Mouse (Mus musculus): Measurements from ENCODE around the gene Lamc1. TPM values are rescaled to one million over a fixed set of nuclear protein-coding genes. Genes with fewer than 3 reads are reported as not detected.

Lamc1 gene
- polyA plus RNA-seq, 1 experiment from 2014 or later = 93.8 TPM

- ATAC-seq (no peak), DNase-seq (ENCODE audit: low read depth, low spot score) (no peak)
- ChIA-PET POLR2A (no interaction called here), CTCF (no interaction called here)
- in situ Hi-C loops (cut with MboI; ENCODE audit: low pct_unique_long_range_greater_than_20kb) = no loop called here
- no peaks in the 10 kb centered on the region for H3K27me3 ChIP-seq
- TF ChIP-seq CTCF (IDR thresholded peaks at IDR 0.05) = no peak
These were observed 113.2 kb downstream of the Lamc1 start for GRCm38 (mm10) chr1:153219376-153219775.

GRCm38 (mm10) chr1:153216516-153216915 lies 116.1 kb downstream of the Lamc1 start:
- in situ Hi-C loops (cut with MboI; ENCODE audit: low pct_unique_long_range_greater_than_20kb) = no loop called here
- no peak for DNase-seq (ENCODE audit: low read depth, low spot score)
- H3K27me3 ChIP-seq = no peaks in the 10 kb centered on the region
- ChIA-PET CTCF (no interaction called here), POLR2A (no interaction called here)
- ATAC-seq = no peak
- no peak for TF ChIP-seq CTCF (IDR thresholded peaks at IDR 0.05)

DNA sequence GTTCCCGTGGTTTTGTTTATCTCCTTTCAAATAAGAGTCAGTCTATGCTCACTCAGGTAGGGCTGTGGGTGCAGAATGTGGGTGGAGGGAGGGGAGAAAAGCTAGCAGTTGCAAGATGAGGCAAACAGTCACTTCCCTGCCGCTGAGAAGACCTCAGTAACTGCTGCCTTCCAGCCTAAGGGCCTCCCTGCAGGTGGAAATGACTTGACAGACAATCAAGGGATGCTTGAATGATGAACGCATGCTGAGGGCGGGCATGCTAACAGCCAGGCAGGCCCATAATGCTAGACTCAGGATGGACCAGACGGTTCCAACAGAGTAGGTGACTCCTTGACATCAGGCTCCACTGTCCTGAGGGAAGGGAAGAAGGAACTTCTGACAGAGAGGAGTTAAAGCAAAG lies 116.9 kb downstream of the Lamc1 start:
- no peak for TF ChIP-seq CTCF (IDR thresholded peaks at IDR 0.05)
- DNase-seq (ENCODE audit: low read depth, low spot score) (no peak), ATAC-seq (no peak)
- ChIA-PET CTCF (no interaction called here), POLR2A (interaction anchor here (0.6 kb wide), 1 partner anchor 91 kb away, joined by 3 read pairs; no protein-coding TSS in a partner anchor)
- in situ Hi-C loops (cut with MboI; ENCODE audit: low pct_unique_long_range_greater_than_20kb) = no loop called here
- H3K27me3 ChIP-seq = no peaks in the 10 kb centered on the region

DNA sequence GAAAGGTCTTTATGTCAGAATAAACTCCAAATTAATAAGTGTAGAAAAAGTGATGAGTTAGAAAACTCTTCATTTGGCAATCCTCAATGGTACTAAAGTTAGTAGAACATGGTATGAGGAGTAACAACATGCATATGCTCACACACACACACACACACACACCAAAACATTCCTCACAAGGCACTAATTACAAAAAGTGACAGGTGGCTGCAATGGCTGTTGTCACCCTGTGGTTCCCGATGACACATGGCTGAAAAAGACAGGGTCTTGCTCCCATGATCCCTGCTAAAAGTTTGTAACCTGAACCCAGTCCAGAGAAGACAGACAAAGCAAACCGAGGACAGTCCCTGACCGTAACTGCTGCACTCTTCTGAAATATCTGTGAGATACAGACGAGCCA lies 121.6 kb downstream of the Lamc1 start:
- DNase-seq (ENCODE audit: low read depth, low spot score) (no peak), ATAC-seq (no peak)
- no peak for TF ChIP-seq CTCF (IDR thresholded peaks at IDR 0.05)
- POLR2A ChIA-PET = no interaction called here
- CTCF ChIA-PET = interaction anchor here (1.2 to 2.0 kb wide), 2 partner anchors 15 to 118 kb away, joined by 3 to 6 read pairs; no protein-coding TSS in a partner anchor
- in situ Hi-C loops (cut with MboI; ENCODE audit: low pct_unique_long_range_greater_than_20kb) = no loop called here
- H3K27me3 ChIP-seq = no peaks in the 10 kb centered on the region

DNA sequence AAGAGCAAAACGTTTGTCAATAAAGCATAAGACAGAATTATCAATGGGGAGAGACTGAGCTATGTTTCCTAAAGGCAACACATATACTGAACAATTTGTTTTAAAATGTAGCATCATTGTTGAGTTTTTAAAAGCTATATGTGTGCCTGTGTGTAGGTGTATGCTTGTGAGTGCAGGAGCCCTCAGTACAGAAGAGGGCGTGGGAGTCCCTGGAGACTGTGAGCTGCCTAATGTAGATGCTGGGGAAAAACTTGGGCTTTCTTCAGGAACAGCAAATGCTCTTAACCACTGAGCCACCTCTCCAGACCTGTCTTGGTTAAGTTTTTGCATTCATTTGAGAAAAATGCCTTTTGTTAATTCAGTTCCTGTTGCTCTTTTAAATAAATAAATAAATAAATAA lies 122.4 kb downstream of the Lamc1 start:
- in situ Hi-C loops (cut with MboI; ENCODE audit: low pct_unique_long_range_greater_than_20kb) = no loop called here
- H3K27me3 ChIP-seq = no peaks in the 10 kb centered on the region
- ChIA-PET POLR2A (interaction anchor here (0.6 kb wide), 1 partner anchor 58 kb away, joined by 4 read pairs; no protein-coding TSS in a partner anchor), CTCF (interaction anchor here (2.0 kb wide), 1 partner anchor 16 kb away, joined by 6 read pairs; no protein-coding TSS in a partner anchor)
- no peak for ATAC-seq
- TF ChIP-seq CTCF (IDR thresholded peaks at IDR 0.05) = no peak
- DNase-seq (ENCODE audit: low read depth, low spot score) = no peak

DNA sequence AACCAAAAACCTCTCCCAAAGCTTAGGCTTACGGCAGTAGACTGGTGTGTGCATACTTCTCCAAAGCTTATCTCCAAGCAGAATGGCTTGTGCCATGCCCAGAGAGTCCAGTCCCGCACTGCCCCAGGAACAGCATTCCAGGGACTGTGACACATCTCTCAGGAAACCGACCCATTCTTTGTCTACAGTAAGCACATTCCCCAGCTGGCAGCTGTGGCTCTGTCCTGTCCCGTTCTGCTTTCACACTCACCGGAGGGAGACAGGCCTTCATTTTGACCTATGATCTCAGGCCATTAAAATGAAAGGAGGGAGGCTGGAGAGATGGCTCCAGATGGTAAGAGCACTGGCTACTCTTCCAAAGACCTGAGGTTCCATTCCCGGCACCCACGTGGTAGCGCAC lies 130.4 kb downstream of the Lamc1 start:
- POLR2A ChIA-PET = no interaction called here
- in situ Hi-C loops (cut with MboI; ENCODE audit: low pct_unique_long_range_greater_than_20kb) = no loop called here

GRCm38 (mm10) chr1:153201448-153201847 lies 131.1 kb downstream of the Lamc1 start:
- CTCF ChIA-PET = interaction anchor here (1.3 kb wide), 1 partner anchor 13 kb away, joined by 3 read pairs; no protein-coding TSS in a partner anchor
- no peak for DNase-seq (ENCODE audit: low read depth, low spot score)
- no peak for ATAC-seq
- POLR2A ChIA-PET = no interaction called here
- in situ Hi-C loops (cut with MboI; ENCODE audit: low pct_unique_long_range_greater_than_20kb) = no loop called here
- TF ChIP-seq CTCF (IDR thresholded peaks at IDR 0.05) = no peak
- H3K27me3 ChIP-seq = no peaks in the 10 kb centered on the region

More for the DNA sequence above, 130.4 kb downstream of the Lamc1 start:
- H3K27me3 ChIP-seq = no peaks in the 10 kb centered on the region
- CTCF ChIA-PET = no interaction called here
- no peak for TF ChIP-seq CTCF (IDR thresholded peaks at IDR 0.05)
- ATAC-seq (peak; percentile 57), DNase-seq (ENCODE audit: low read depth, low spot score) (no peak)

- POLR2A ChIA-PET = no interaction called here
- ATAC-seq (no peak), DNase-seq (ENCODE audit: low read depth, low spot score) (no peak)
- no peak for TF ChIP-seq CTCF (IDR thresholded peaks at IDR 0.05)
- in situ Hi-C loops (cut with MboI; ENCODE audit: low pct_unique_long_range_greater_than_20kb) = no loop called here
- no peaks in the 10 kb centered on the region for H3K27me3 ChIP-seq
- CTCF ChIA-PET = no interaction called here
These were observed 135.2 kb downstream of the Lamc1 start for GRCm38 (mm10) chr1:153197316-153197850.

DNA sequence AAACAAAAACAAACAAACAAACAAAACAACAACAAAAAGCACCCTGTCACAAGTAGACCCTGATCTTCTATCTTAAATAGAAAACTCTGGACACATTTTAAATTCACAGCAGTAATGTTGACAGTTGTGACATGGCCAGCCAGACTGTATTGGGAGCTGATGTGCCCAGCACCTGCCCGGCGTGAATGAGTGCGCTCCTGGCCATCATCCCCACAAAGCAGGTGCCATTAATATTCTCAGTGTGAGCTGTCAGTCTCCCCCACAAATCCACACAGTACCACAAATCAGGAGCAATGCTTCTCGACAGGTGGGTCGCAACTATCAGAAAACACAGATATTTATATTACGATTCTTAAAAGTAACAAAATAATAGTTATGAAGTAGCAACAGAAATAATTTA lies 139.6 kb downstream of the Lamc1 start:
- in situ Hi-C loops (cut with MboI; ENCODE audit: low pct_unique_long_range_greater_than_20kb) = no loop called here
- DNase-seq (ENCODE audit: low read depth, low spot score) (no peak), ATAC-seq (no peak)
- H3K27me3 ChIP-seq = no peaks in the 10 kb centered on the region
- ChIA-PET CTCF (interaction anchor here (1.5 kb wide), 1 partner anchor 15 kb away, joined by 3 read pairs; no protein-coding TSS in a partner anchor), POLR2A (no interaction called here)
- TF ChIP-seq CTCF (IDR thresholded peaks at IDR 0.05) = no peak

DNA sequence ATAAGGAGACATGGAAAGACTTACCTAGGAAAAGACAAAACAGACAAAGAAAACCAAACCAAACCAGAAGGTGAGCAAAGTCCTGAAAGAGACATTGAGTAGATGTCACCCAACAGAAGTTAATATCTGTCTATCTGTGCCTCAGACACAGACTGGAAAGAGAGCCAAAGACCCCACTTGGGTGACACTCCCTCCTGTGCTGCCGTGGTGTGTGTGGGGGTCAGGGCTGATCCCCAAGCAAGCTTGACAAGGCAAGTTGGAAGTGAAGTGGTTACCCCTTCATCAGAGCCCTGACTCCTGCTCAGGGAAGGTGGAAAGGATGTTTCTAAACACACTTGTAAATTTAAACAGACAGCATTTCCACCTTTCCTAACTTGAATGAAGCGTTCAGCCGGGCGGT lies 140.2 kb downstream of the Lamc1 start:
- CTCF ChIA-PET = interaction anchor here (1.5 kb wide), 1 partner anchor 16 kb away, joined by 3 read pairs; no protein-coding TSS in a partner anchor
- H3K27me3 ChIP-seq = no peaks in the 10 kb centered on the region
- TF ChIP-seq CTCF (IDR thresholded peaks at IDR 0.05) = no peak
- ATAC-seq = no peak
- no peak for DNase-seq (ENCODE audit: low read depth, low spot score)
- POLR2A ChIA-PET = no interaction called here
- in situ Hi-C loops (cut with MboI; ENCODE audit: low pct_unique_long_range_greater_than_20kb) = no loop called here

DNA sequence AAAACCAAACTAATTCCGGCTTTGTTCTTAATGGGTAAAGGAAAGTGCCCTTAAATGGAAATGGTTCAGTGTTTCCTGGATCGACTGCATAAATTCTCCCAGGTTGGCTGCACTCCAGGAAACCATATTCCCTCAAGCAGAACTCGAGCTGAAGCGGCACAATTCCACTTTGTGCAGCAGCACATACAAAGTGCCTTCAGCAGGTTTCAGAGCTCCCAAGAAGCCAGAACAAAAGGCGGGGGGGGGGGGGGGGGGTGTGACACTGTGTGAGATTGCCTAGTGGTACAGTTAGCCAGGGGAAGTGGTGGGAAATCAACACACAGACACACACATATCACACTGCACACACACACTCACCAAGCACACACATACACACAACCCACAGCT lies 140.7 kb downstream of the Lamc1 start:
- TF ChIP-seq CTCF (IDR thresholded peaks at IDR 0.05) = no peak
- peak; percentile 88 for DNase-seq (ENCODE audit: low read depth, low spot score)
- ChIA-PET POLR2A (interaction anchor here (0.7 kb wide), 1 partner anchor 24 kb away, joined by 4 read pairs; no protein-coding TSS in a partner anchor), CTCF (interaction anchor here (0.8 to 1.5 kb wide), 2 partner anchors 11 to 16 kb away, joined by 3 read pairs; no protein-coding TSS in a partner anchor)
- ATAC-seq = peak; percentile 76
- no peaks in the 10 kb centered on the region for H3K27me3 ChIP-seq
- in situ Hi-C loops (cut with MboI; ENCODE audit: low pct_unique_long_range_greater_than_20kb) = no loop called here
